Mouse (Mus musculus) small intestine, adult 2 months (tissue): ENCODE measurements around the gene Ap2m1. TPM values are rescaled to one million over a fixed set of nuclear protein-coding genes. Genes with fewer than 3 reads are reported as not detected.

ENCODE experiments used
- H3K27ac ChIP-seq: fragments of 200-500 bp; 2 replicates; pipeline ENCODE4 v1.5.1; 2012; ENCODE audit warnings: low read depth, low read length, control low read depth, inconsistent platforms; ENCODE audit not compliant: insufficient read depth
- H3K27me3 ChIP-seq: fragments of 200-500 bp; 2 replicates; pipeline ENCODE4 v1.6.1; 2012; ENCODE audit warnings: mild to moderate bottlenecking, moderate library complexity, low read length, inconsistent platforms; ENCODE audit not compliant: control insufficient read depth, insufficient read depth
- H3K36me3 ChIP-seq: fragments of 200-500 bp; 2 replicates; pipeline ENCODE4 v1.6.1; 2012; ENCODE audit warnings: mild to moderate bottlenecking, low read length, control low read depth, inconsistent platforms; ENCODE audit not compliant: control insufficient read depth, insufficient read depth
- H3K4me1 ChIP-seq: fragments of 200-500 bp; 2 replicates; pipeline ENCODE4 v1.6.1; 2012; ENCODE audit warnings: low read length, inconsistent platforms, mixed read lengths; ENCODE audit not compliant: control insufficient read depth, insufficient read depth, insufficient read length
- H3K4me3 ChIP-seq: fragments of 200-500 bp; 2 replicates; pipeline ENCODE4 v1.5.1; 2012; ENCODE audit warnings: low read depth, mild to moderate bottlenecking, control low read depth, inconsistent platforms, low read length, moderate library complexity
- CTCF ChIP-seq: fragments of 200-500 bp; IDR thresholded peaks from 2 replicates; pipeline ENCODE4 v1.5.1; 2012; ENCODE audit warnings: low read depth, mild to moderate bottlenecking, control low read depth, inconsistent platforms, low read length, moderate library complexity, mixed read lengths; ENCODE audit not compliant: insufficient replicate concordance, insufficient read length; ENCODE audit errors: extremely low read depth
- POLR2A ChIP-seq: fragments of 200-500 bp; IDR thresholded peaks from 2 replicates; pipeline ENCODE4 v1.6.1; 2012; ENCODE audit warnings: low read depth, mild to moderate bottlenecking, control low read depth, inconsistent platforms, low read length, moderate library complexity
- WGBS: fragments of 180-500 bp; shearing (Covaris S2); methylation state at CpG from one replicate; pipeline ENCODE4 v1.1.7; 2018; 5-methylcytosine and 5-hydroxymethylcytosine counted together
- polyA plus RNA-seq: library from polyadenylated mRNA; depleted of rRNA; stranded (reverse); fragments of >200 nt; gene quantifications from 2 replicates; pipeline ENCODE4 v1.2.3, GENCODE M21; 2012

The Ap2m1 gene
- polyA plus RNA-seq, 1 experiment: 508 TPM

DNA sequence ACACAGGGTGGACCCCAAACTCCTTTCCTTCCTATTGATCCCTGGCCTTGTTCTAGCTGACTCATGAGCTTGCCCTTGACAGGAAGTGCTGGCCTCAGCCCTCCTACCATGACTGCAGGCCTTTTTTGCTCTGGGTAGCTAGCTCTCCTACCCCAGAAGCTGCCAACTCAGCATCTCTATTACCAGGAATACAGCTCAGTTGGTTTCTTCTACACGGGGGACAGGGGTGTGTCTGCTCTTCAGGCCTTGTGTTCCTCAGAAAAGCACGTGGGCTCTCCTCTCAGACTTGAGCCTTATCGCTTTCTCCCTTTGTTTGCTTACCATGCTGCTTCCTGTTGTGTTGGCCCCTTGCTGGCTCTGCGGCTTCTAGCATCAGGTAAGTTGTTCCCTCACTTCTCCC lies 5.2 kb downstream of the Ap2m1 start:
- no peak for TF ChIP-seq POLR2A
- TF ChIP-seq CTCF: no peak

DNA sequence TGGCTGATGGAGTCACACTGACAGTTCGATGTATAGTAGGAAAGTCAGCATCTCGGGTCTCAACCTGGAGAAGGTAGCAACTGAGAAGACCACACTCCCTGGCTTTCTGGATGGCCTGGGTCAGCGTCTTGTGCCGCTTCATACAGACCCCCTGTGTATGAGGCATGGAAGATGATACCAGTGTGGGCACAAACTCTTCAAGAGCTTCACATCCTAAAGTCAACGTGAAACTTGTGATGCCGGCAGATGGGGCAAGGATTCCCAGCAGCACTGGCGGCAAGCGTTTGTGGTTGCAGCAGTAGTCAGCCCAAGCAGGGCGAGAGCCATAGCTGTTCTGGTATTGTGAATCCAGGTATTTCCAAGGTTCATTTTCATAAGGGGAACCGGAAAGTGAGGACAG lies 10.4 kb downstream of the Ap2m1 start:
- no peak overlapping the region for H3K27ac ChIP-seq
- TF ChIP-seq POLR2A (no peak), CTCF (no peak)
- no peak overlapping the region for H3K4me3 ChIP-seq
- WGBS: 93% methylated on average over 10 of the region's 10 CpGs
- H3K4me1 ChIP-seq: peaks cover 5% of the 10 kb centered on the region; the same call in 1 of the 2 replicates
- H3K36me3 ChIP-seq: peaks cover 40% of the 10 kb centered on the region
- H3K27me3 ChIP-seq: no peaks in the 10 kb centered on the region

More for the DNA sequence above, 5.2 kb downstream of the Ap2m1 start:
- no peak overlapping the region for H3K4me3 ChIP-seq
- peaks cover 62% of the 10 kb centered on the region for H3K36me3 ChIP-seq
- H3K27ac ChIP-seq: no peak overlapping the region
- no peaks in the 10 kb centered on the region for H3K27me3 ChIP-seq
- H3K4me1 ChIP-seq: peaks cover 10% of the 10 kb centered on the region
- 47% methylated on average over 4 of the region's 4 CpGs for WGBS

DNA sequence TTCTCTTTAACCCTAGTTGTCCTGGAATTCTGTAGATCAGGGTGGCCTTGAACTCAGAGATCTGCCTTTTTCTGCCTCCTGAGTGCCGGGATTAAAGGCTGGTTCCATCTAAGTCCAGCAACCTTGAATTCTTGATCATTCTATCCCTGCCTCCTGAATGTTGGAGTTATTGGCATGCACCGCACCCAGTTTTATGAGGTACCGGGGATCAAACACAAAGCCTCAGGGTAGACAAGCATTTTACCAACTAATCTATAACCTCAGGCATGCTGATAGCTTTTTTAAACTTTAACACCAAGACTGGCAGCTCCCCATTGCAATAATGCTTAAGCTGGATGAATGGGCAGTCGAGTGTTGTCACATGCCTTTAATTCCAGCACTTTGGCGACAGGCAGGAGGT lies 12.1 kb downstream of the Ap2m1 start:
- 22% methylated on average over 5 of the region's 5 CpGs for WGBS
- Histone ChIP-seq H3K36me3 (peaks cover 40% of the 10 kb centered on the region), H3K4me3 (no peak overlapping the region), H3K27me3 (no peaks in the 10 kb centered on the region), H3K4me1 (peaks cover 5% of the 10 kb centered on the region; the same call in 1 of the 2 replicates), H3K27ac (peak overlapping the region; percentile 76)
- TF ChIP-seq CTCF: no peak
- no peak for TF ChIP-seq POLR2A

DNA sequence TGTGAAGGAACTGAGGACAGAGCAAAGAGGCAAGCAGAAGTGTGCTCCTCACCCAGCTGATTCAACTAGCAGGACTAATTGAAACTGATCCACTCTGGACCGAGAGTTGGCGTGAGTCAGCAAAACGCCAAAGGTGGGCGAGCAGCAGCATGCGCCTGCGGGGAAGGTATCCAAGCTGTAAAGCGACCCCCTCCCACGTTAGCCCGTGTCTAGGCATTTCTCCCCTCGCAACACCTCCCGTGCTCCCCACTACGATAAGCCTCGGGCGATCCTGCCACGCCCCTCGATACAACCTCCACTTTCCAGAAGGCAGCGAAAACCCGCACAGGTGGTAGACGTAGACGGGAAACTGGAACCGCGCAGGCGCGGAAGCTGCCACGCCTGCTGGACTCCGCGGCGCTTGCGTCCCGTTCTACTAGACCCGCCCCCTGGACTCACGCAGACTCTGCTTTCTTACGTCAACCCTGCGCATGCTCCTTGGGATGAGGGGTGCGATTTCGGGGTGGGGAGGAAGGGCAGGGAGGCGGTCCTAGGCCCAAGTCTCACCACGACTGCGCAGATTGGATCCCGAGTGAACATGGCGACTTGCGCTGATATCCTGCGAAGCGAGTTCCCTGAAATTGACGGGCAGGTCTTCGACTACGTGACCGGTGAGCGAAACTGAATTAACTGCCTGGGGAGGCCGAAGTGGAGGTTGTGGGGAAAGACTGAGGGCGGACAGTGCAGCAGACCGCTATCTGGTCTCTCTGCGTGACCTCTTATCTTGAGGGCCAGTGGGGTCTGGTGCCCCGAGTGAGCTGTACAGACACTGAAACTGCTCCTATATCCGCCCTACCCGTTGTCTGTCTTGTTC lies 13.0 kb downstream of the Ap2m1 start, which contains the start of gene Abcf3:
Gene Abcf3, plus strand, starts transcription at position 482 of the 853 bp plus-strand sequence.
- Histone ChIP-seq H3K4me3 (peak within 1 kb of the TSS; percentile 82), H3K4me1 (peaks cover 5% of the 10 kb centered on the region; the same call in 1 of the 2 replicates), H3K36me3 (peaks cover 43% of the 10 kb centered on the region), H3K27ac (peak within 1 kb of the TSS; percentile 76), H3K27me3 (no peaks in the 10 kb centered on the region)
- no peak for TF ChIP-seq CTCF
- peak; percentile 71 for TF ChIP-seq POLR2A
- WGBS: under 1% methylated on average over 56 of the region's 56 CpGs

DNA sequence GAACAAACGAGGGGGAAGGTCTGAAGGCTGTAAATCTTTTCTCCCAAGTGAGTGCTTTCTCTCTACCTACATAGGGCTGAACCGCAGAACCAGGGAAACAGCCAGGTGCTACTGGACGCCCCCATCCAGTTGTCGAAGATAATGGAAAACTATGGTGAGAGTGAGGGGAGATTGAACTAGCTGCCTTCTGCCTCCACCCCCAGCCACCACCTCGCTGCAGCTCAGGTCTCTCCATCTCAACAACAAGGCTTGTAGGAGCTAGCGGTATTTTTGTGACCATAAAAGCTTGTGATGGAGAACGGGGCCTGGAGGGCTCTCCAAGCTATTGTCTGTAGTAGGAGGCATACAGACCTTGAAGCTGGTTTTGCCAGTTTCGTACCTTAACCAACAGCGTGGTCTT lies 13.9 kb downstream of the Ap2m1 start:
- TF ChIP-seq CTCF (no peak), POLR2A (no peak)
- Histone ChIP-seq H3K36me3 (peaks cover 45% of the 10 kb centered on the region), H3K27me3 (no peaks in the 10 kb centered on the region), H3K4me3 (peak overlapping the region; percentile 82), H3K27ac (no peak overlapping the region), H3K4me1 (peaks cover 5% of the 10 kb centered on the region; the same call in 1 of the 2 replicates)
- 34% methylated on average over 9 of the region's 9 CpGs for WGBS

DNA sequence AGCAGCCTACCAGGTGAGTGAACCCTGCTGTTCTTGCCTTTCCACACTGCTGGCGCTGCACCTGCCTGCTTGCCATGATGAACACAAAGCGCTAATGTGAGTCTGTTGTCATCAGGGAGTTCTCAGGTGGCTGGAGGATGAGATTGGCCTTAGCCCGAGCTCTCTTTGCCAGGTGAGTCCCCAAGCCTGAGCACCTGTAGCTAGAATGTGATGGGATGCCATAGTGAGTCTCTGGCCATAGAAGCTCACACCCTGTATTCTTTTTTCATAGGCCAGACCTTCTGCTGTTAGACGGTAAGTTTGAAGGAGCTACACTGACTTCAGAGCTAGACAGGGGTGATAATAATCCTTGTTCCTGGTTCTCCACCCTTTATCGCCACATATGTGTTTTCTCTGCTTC lies 16.4 kb downstream of the Ap2m1 start:
- Histone ChIP-seq H3K27me3 (no peaks in the 10 kb centered on the region), H3K4me3 (no peak overlapping the region), H3K4me1 (peaks cover 5% of the 10 kb centered on the region; the same call in 1 of the 2 replicates), H3K27ac (no peak overlapping the region), H3K36me3 (peaks cover 54% of the 10 kb centered on the region)
- 93% methylated on average over 5 of the region's 5 CpGs for WGBS
- TF ChIP-seq POLR2A: no peak
- no peak for TF ChIP-seq CTCF

DNA sequence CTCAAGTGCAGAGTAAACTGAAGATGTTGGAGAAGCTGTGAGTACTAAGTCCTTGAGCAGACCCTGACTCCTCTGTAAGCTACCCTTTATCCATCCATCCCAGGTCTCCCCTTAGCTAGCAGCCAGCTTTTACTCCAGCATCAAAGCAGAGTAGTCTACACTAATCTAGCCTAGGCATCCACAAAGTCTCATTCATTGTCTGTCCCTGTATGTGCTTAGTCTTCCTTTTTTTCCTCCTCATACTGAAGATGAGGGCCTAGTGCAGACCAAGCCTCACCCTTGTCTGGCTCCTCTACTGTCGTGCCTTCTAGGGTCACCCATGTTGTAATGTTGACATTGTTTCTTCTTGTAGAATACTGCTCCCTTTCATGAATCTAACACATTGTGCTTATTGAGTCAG lies 17.3 kb downstream of the Ap2m1 start:
- H3K4me1 ChIP-seq: peaks cover 5% of the 10 kb centered on the region; the same call in 1 of the 2 replicates
- no peak overlapping the region for H3K4me3 ChIP-seq
- 86% methylated on average over 1 of the region's 1 CpGs for WGBS
- H3K27ac ChIP-seq: no peak overlapping the region
- peaks cover 58% of the 10 kb centered on the region for H3K36me3 ChIP-seq
- no peaks in the 10 kb centered on the region for H3K27me3 ChIP-seq
- TF ChIP-seq POLR2A: no peak
- no peak for TF ChIP-seq CTCF
